ENCODE assay signal across 1 mouse cellular context in the genomic region with DNA sequence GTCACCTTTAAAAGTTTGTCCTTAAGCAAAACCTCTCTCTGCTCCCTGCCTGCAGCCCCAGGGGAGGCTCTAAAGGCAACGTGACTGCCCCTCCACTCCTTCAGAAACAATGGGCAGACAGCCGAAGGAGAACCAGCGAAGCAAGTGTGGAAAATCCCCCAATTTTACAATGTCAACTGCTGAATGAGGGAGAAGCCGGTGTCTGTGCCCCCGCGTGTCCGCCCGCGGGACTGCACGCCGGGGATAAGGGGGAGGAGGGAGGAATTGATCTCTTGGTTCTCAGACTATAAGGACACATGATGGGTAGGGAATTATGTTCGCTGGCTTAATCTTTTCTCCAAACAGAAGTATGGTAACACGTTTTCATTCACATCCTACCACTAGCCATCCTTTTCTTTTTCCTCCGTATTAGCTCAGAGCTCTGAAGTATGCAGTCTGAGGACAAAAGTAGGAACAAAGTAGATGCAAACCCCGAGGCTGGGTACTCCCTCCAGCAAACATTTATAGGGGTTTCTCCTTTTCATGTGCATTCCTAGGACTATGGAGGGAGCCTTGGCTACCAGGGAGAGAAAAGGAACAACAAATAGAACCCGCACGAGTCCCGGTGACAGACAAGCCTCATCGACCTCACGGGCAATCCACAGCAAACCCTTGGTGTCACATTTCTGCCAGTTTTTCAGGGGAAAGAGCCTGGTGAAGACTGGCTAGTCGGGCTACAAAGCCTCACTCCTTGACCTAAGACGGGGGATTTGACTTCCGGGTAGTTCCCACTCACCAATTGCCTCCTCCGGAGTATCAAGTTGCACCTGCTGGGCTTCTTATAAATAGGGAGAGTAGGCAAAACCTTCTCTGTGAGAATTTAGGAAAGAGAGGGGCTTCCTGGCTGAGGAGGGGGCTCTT.
TF ChIP-seq lines count a peak whose summit lies in the region.

No protein-coding gene starts in this region.

TF ChIP-seq in MEL, 35 proteins besides CTCF, POLR2A, EP300 and RAD21 (continued from another document):
- TF ChIP-seq BHLHE40 (IDR thresholded peaks at IDR 0.05; ENCODE audit: borderline replicate concordance, low read depth, low read length) (peak; percentile 19; the same call in 1 of the 2 replicates), MAX (IDR thresholded peaks at IDR 0.05; ENCODE audit: low read length) (peak; percentile 76), ZMIZ1 (IDR thresholded peaks at IDR 0.05; ENCODE audit: low read depth, low read length) (peak; percentile 39; the same call in 1 of the 2 replicates), TCF12 (IDR thresholded peaks at IDR 0.05; ENCODE audit: low read depth, low read length) (peak; percentile 69)
TF ChIP-seq in MEL: peak in this region for 18.
